Mouse (Mus musculus) C2C12 (cell line): ENCODE data around the gene Dera. TPM values are rescaled to one million over a fixed set of nuclear protein-coding genes. Genes with fewer than 3 reads are reported as not detected.

ENCODE experiments used
- H3K27me3 ChIP-seq: one replicate; pipeline ENCODE4 v1.6.1; 2011; ENCODE audit not compliant: control insufficient read depth, insufficient read depth, insufficient read length
- H3K36me3 ChIP-seq: one replicate; pipeline ENCODE4 v1.6.1; 2011; ENCODE audit not compliant: control insufficient read depth, insufficient read depth
- H3K4me3 ChIP-seq: one replicate; pipeline ENCODE4 v1.5.1; 2011; ENCODE audit warnings: mild to moderate bottlenecking, control low read depth; ENCODE audit not compliant: poor library complexity, insufficient read depth, severe bottlenecking
- H3K79me2 ChIP-seq: one replicate; pipeline ENCODE4 v1.6.1; 2011; ENCODE audit not compliant: control insufficient read depth, insufficient read depth
- H3K79me3 ChIP-seq: one replicate; pipeline ENCODE4 v1.6.1; 2011; ENCODE audit warnings: low read depth, control low read depth
- H3ac ChIP-seq: one replicate; pipeline ENCODE3; 2011; ENCODE audit warnings: low read depth; ENCODE audit not compliant: control insufficient read depth, insufficient read length
- CEBPB ChIP-seq: IDR thresholded peaks from one replicate; pipeline ENCODE4 v1.6.1; 2011; ENCODE audit warnings: low read depth, mild to moderate bottlenecking, control low read depth, moderate library complexity
- CTCF ChIP-seq: IDR thresholded peaks from one replicate; pipeline ENCODE4 v1.5.1; 2011; ENCODE audit not compliant: control insufficient read depth, insufficient read depth, insufficient read length
- FOSL1 ChIP-seq: IDR thresholded peaks from one replicate; pipeline ENCODE4 v1.8.0; 2011; ENCODE audit warnings: mild to moderate bottlenecking, low read length; ENCODE audit not compliant: poor library complexity, insufficient read depth, severe bottlenecking
- MAX ChIP-seq: IDR thresholded peaks from one replicate; pipeline ENCODE4 v1.6.1; 2011; ENCODE audit warnings: mild to moderate bottlenecking, control low read depth
- MYOD1 ChIP-seq: IDR thresholded peaks from one replicate; pipeline ENCODE4 v1.6.1; 2011; ENCODE audit warnings: low read depth; ENCODE audit not compliant: control insufficient read depth, insufficient read length
- MYOG ChIP-seq: IDR thresholded peaks from one replicate; pipeline ENCODE4 v1.6.1; 2011; ENCODE audit not compliant: control insufficient read depth, insufficient read length; ENCODE audit errors: extremely low read depth
- USF1 ChIP-seq: IDR thresholded peaks from one replicate; pipeline ENCODE4 v1.6.1; 2011; ENCODE audit warnings: low read depth, mild to moderate bottlenecking, control low read depth, moderate library complexity
- polyA plus RNA-seq: library from polyadenylated mRNA; unstranded; fragments of >200 nt; fragmentation: generic; extraction: Trizol; gene quantifications from one replicate; pipeline ENCODE4 v1.2.1, GENCODE M21; 2012; ENCODE audit warnings: missing spikeins

The Dera gene
- polyA plus RNA-seq, 1 experiment, result 17.7 TPM

DNA sequence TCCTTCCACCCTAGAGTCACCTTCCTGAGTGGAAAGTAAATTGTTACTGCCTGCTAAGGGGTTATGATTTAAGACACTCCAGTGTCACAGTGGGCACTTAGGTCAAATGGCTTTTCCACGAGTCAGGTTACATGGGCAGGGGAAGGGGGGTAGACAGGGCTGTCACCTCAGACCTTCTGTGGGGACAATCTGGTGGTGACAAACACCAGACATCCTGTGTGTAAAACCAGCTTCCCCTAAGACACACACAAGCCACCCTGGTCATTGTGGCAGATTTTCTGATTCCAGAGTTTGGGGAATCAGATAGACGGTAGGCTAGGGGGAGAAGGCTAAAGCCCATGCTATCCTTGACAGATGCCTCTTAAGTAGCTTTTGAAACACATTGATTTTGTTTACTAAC is 41.1 kb downstream of the Dera start:
- TF ChIP-seq MYOG (no peak), FOSL1 (no peak), CEBPB (no peak), MAX (no peak), USF1 (no peak), CTCF (no peak), MYOD1 (no peak)
- Histone ChIP-seq H3K27me3 (no peaks in the 10 kb centered on the region), H3K79me2 (no peaks in the 10 kb centered on the region), H3ac (no peak overlapping the region), H3K4me3 (no peak overlapping the region), H3K36me3 (no peaks in the 10 kb centered on the region), H3K79me3 (no peaks in the 10 kb centered on the region)

DNA sequence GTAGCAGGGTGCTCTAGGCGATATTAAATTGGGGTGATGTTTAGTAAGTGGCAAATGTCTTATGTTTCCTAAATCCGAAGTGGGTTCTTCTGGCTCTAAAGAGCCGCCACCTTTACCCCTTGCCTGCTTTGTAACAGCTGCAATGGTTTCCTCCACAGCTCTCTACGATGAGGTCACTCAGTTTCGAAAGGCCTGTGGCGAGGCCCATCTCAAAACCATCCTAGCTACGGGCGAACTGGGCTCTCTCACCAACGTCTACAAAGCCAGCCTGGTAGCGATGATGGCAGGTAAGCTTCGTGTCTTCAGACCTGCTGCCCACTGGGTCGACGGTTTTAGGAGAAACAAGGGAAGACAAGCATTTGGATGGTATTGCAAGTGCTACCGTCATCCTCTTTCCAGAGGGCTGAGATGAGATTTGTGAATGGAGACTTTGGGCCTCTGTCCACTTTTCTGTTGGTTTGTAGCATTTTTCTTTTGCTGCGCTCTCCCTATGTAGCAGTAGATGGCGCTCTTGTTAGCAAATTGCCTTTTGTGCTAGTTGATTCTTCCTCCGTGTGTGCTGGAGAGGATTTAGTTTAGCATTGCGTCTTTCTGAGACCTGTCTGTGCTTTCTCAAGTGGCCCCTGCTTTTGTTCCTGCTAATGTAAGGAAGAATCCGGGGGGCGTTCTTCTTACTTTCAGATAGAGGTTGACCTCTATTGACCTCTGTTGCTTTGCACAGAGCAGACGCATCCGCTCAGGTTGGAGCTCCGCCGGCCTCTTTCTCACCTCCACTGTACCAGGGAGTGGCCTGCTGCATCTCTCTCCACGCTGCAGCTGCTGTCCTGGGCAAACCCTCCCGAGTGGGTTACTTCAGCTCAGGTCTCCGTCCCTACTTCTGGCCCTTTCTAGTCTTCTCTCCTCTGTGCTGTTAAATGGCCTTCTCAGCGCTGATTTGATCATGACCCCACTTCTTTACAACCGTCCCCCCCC is 42.5 kb downstream of the Dera start:
- Histone ChIP-seq H3K27me3 (no peaks in the 10 kb centered on the region), H3K4me3 (no peak overlapping the region), H3K79me3 (no peaks in the 10 kb centered on the region), H3ac (no peak overlapping the region), H3K36me3 (peaks cover 2% of the 10 kb centered on the region), H3K79me2 (no peaks in the 10 kb centered on the region)
- TF ChIP-seq MYOG, result no peak
- no peak for TF ChIP-seq MAX
- no peak for TF ChIP-seq FOSL1
- TF ChIP-seq CEBPB, result no peak
- TF ChIP-seq CTCF, result no peak
- TF ChIP-seq MYOD1, result no peak
- TF ChIP-seq USF1, result no peak

DNA sequence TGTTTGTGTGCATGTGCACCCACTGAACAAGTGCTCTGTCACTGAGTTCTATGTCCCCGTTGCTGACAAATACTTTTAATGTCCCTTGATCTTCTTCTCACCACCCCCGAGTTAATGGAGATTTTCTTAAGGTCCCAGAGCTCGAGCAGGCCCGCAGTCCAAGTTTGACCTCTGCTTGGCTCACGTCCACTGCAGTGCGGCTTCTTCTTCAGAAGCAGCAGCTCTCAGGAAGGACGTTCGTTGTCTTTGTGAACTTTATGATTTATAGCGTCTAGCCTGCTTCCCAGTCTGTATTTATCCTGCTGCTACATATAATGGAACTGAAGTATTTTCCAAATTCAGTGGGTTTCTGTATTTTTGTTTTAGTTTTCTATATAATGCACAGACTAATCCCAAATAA is 44.9 kb downstream of the Dera start:
- TF ChIP-seq MYOG (no peak), CTCF (no peak), MAX (no peak), USF1 (no peak), FOSL1 (no peak), CEBPB (no peak), MYOD1 (no peak)
- peaks cover 2% of the 10 kb centered on the region for H3K36me3 ChIP-seq
- no peaks in the 10 kb centered on the region for H3K79me3 ChIP-seq

DNA sequence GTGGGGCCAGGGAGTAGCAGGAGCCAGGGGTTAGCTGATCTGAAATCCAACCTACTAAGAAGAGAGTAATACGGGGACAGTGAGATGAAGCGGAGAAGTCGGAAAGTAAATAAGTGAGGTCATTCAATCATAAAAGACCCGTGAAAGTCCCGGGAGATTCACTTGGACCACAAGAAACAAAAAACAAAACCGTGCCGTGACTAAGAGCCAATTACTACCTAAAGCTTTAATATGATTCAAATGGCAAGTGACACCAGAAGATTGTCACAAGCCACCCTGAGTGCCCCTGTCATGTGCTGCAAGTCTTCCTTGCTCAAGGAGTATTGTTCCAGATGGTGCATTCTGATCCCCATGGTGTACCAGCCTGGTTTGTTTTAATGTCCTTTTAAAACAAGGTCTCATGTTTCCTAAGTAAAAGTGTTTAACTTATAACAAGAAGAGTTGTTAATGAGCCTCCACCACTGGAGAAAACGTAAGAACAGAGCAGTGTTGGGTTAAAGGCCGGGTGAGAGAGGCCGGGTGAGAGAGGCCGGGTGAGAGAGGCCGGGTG is 49.2 kb downstream of the Dera start:
- no peaks in the 10 kb centered on the region for H3K79me3 ChIP-seq
- no peak overlapping the region for H3K4me3 ChIP-seq
- no peaks in the 10 kb centered on the region for H3K27me3 ChIP-seq
- peaks cover 2% of the 10 kb centered on the region for H3K36me3 ChIP-seq
- TF ChIP-seq MYOD1 (no peak), USF1 (no peak), CEBPB (no peak), MAX (no peak), FOSL1 (no peak), MYOG (no peak), CTCF (no peak)
- H3ac ChIP-seq, result no peak overlapping the region
- no peaks in the 10 kb centered on the region for H3K79me2 ChIP-seq

More for the DNA sequence above, 44.9 kb downstream of the Dera start:
- Histone ChIP-seq H3ac (no peak overlapping the region), H3K27me3 (no peaks in the 10 kb centered on the region), H3K4me3 (no peak overlapping the region), H3K79me2 (no peaks in the 10 kb centered on the region)

DNA sequence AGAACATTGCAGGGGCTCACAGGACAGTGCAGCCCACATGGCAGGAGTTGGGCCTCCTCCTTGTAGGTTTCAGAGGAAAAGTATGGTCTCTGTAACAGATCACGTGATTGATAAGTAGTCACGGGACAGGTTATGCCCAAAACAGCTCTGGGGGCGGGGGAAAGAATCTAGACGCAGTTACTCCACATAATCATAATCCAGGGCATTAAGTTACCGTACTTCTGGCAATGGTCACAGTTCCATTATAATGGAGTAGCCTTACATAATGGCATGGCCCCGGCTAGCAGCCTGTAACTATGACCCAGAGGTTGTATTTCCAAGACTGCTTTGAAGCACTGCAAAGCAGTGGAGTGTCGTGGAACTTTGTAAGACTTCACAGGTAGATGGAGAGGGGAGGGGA is 49.8 kb downstream of the Dera start:
- Histone ChIP-seq H3ac (no peak overlapping the region), H3K27me3 (no peaks in the 10 kb centered on the region), H3K36me3 (peaks cover 2% of the 10 kb centered on the region), H3K79me2 (no peaks in the 10 kb centered on the region), H3K4me3 (no peak overlapping the region), H3K79me3 (no peaks in the 10 kb centered on the region)
- no peak for TF ChIP-seq USF1
- no peak for TF ChIP-seq MAX
- TF ChIP-seq MYOD1, result no peak
- no peak for TF ChIP-seq CTCF
- no peak for TF ChIP-seq CEBPB
- TF ChIP-seq FOSL1, result no peak
- no peak for TF ChIP-seq MYOG

DNA sequence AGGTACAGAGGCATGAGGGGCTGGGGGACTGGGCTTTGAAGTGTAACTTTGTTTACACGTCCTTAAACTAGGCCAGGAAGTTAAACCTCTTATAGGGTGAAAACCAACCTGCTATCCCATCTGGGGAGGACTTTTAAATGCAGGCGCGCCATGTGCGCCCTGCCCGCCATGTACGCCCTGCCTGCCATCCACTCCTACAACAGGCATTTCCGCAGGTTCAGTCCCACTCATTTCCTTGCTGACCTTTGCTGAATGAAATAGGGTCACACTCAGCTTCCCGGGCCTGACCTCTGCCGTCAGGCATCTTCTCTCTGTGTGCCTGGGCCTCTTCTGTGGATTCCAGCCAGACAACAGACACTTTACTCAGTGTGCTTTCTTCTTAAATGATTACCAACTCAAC is 50.3 kb downstream of the Dera start:
- no peak for TF ChIP-seq CEBPB
- no peak for TF ChIP-seq MYOD1
- TF ChIP-seq FOSL1, result no peak
- TF ChIP-seq USF1, result no peak
- TF ChIP-seq CTCF, result no peak
- H3K79me3 ChIP-seq, result no peaks in the 10 kb centered on the region
- no peaks in the 10 kb centered on the region for H3K27me3 ChIP-seq
- H3ac ChIP-seq, result no peak overlapping the region
- H3K36me3 ChIP-seq, result peaks cover 2% of the 10 kb centered on the region
- no peak overlapping the region for H3K4me3 ChIP-seq
- no peaks in the 10 kb centered on the region for H3K79me2 ChIP-seq
